Mouse (Mus musculus): Measurements from ENCODE around the gene Ccser1.
"Not testable (repeated sequence)": the region's sequence is repeated elsewhere in the genome, so short reads cannot be mapped to it uniquely, and the experiment has no call there.

Gene Ccser1

DNA sequence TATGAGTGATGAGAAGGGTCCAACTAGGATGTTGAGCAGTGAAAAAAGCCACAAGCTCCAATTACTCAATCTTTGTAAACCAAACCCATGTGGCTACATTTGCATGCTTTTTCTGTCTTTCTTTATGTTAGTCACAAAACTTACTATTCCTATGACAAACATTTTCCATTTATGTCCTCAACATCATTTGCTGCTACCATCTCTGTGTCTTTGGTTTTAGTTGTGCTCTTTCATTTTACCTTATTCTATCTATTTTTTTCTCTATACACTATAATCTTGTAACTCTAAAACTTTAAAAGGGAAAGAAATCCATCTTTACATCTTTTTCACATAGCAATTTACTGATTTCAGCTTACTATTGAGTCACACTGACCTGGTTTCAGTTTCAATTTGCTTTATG lies 834.2 kb downstream of the Ccser1 start:
- no peak for DNase-seq (ENCODE audit: low read depth, low spot score)

DNA sequence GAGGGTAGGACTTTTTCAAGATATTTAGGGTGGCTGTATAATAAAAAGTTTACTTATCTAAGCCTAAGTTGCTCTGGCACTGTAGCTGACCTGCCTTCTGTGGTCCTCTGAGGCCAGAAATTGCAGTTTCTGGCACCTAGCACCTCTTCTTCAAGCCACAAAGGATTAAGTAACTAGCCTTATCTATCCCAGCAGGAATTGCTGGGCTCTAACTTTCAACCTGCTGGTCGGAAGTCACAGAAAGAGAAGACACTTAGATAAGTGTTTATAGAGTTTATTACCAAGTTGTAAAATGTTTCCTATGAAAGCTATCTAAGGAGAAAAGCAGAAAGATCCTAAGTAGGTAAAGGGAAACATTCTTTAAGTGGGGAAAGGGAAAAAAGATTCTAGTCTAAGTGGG lies 864.3 kb downstream of the Ccser1 start:
- no peak for DNase-seq (ENCODE audit: low read depth, low spot score)

DNA sequence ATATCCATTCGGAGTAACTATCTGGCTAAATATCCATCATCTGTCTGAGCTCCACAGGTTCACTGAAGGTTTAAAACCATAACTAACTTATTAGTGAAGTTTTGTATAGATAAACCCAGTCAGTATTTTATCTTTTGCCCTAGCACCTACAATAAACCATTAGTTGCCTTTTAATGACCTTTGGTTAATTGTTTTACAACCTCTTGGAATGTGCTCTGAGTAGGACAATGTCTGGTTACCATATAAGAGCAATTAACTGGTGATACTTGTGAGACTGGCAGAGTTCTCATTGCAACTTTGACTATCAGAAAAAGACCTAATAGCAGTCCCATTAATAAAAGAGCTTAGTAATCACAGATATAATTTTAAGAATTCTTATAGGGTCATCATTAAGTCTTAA lies 864.9 kb downstream of the Ccser1 start:
- DNase-seq (ENCODE audit: low read depth, low spot score), result not testable (repeated sequence)

DNA sequence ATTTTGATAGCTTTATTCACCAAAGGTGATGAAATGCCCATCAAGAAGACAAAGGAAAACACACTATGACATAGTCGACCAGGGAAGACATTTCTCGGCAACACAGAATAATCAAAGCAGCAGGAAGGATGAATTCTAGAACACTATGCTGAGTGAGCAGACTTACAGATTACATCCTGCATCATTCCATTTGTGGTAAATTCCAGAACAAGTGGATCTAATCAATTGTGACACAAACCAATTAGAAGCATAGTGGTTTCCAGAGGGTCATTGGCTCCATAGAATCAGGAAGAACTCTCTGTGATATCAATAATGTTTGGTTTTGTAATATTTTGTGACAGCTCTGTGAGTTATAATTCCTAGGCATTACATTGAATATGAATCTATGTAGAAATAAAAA lies 875.2 kb downstream of the Ccser1 start:
- no peak for DNase-seq (ENCODE audit: low read depth, low spot score)

DNA sequence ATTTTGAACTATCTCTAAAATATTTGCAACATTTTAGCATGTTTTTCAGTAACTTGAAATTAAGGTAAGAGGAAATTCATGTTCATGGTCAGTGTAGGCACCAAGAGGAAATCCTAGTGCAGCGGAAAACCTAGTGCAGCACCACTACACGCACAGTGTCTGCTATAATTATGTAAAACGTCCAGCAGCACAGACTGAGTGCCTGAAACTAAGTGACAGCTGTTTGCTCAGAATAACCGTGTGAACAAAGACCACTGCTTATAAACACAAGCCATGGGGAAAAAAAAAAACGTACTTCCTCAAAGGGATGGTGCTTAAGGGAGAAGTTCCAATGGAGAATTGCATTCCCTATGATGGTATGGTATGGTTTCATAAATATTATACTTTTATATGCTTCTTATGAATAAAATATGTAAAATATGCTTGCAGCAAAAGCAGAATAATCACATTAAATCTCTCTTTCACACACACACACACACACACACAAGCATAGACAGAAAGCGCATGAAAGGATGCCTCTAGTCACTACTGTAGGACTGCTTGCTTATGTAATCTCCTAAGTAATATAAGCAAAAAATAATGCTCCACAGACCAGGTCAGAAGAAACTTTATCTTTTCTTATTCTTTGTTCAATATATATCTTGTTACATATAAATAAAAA lies 886.4 kb downstream of the Ccser1 start:
- DNase-seq (ENCODE audit: low read depth, low spot score), result no peak

DNA sequence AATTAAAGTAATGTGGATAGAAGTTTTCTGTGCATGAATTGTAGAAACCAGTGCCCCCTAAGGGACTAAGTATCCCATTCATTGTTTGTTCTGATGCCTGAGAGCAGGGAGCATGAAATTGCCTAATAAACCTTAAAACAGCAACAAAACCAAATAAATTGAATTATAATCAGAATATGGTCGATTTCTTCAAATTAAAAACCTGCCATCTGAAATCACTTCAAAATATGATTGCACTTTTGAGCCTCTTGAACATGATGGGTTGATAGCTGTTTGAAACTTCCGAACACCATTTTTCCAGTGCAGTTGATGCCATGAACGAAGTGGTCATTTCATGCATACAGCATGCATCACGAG lies 886.9 kb downstream of the Ccser1 start:
- no peak for DNase-seq (ENCODE audit: low read depth, low spot score)

DNA sequence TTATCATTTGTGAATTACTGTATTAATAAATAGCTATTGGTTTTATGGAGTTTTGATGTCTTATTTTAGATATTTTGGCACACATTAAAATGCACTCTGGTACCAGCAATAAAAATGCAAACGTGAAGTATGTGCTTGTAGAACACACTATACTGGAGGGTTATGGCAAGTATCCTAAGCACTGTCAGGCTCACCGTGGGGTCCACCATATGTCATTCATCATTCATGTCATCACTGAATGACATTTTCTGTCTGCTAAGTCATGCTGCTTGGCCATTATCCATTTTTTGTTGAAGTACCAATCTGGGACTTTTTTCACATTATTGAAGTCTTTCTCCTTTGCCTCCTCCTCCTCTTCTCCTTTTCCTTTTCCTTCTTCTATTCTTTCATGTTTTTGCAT lies 925.3 kb downstream of the Ccser1 start:
- no peak for DNase-seq (ENCODE audit: low read depth, low spot score)

DNA sequence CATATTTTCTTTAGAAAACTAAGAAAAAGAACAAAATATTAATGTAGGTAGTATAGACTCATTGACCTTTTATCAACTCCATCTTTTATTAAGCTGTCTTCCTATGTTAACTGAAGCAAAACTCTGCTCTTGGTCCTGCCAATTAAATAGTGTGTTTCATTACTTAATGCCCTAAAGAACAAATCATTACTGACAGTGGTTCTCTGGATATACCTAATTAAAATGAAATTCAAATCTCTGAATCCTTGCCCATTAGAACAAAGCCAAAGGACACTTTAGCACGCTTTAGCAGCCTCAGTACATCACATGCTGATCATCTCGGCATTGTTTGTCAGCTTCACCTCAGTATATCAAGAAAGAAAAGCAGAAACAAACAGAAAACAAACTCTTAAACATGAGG lies 952.4 kb downstream of the Ccser1 start:
- no peak for DNase-seq (ENCODE audit: low read depth, low spot score)

DNA sequence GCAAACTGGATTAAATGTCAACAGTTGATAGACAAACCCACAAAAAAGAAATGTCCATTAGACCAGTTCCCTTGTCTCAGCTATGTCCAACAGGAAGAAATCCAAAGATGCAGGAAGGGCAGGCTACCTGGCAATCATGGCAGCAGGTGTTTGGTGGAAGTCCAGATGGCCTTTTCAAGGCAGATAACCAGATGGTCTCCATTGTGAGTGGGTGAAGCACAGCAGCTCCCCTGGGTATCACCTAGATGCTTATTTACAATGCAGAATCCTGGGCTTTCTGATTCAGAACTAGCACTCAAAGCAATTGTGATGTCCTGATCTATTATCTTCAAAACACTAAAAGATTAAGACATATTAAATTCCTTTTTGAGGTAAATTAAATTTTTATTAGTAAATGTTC lies 980.2 kb downstream of the Ccser1 start:
- no peak for DNase-seq (ENCODE audit: low read depth, low spot score)

DNA sequence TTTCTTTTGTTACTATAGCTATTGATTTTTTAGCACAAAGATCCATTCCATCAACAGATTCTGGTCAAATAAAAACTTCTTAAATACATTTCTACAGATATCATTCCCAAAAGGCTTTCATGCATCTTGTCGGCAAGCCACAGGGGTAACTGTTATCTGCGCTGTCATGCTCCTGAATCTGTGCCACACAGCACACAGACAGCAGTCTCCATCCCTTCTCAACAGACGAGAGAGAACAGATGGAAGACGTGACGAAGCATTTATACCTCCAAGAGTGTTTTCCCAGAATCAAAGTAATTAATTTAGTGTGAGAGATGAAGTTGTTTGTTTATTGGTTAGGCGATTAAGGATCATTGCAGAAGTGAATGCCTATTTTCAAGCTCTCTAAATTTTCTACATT lies 982.5 kb downstream of the Ccser1 start:
- no peak for DNase-seq (ENCODE audit: low read depth, low spot score)

DNA sequence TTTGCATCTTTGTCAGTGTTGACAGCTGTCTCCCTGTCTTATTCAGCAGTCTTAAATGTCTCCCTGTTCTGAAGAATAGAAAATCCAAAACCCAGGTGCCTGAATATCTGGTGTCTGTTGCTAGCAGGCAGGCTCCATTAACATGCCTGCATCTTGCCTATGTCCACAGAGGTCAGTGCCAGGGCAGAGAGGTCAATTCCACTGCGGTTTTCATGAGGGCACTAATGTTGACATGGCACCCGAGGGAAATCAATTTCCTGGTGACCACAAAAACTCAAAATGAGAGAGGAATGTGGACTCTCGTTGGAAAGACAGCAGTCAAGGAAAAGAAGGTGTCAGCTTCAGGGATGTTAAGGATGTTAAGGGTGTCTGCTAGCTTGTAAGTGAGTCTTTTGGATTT lies 983.7 kb downstream of the Ccser1 start:
- DNase-seq (ENCODE audit: low read depth, low spot score), result no peak

DNA sequence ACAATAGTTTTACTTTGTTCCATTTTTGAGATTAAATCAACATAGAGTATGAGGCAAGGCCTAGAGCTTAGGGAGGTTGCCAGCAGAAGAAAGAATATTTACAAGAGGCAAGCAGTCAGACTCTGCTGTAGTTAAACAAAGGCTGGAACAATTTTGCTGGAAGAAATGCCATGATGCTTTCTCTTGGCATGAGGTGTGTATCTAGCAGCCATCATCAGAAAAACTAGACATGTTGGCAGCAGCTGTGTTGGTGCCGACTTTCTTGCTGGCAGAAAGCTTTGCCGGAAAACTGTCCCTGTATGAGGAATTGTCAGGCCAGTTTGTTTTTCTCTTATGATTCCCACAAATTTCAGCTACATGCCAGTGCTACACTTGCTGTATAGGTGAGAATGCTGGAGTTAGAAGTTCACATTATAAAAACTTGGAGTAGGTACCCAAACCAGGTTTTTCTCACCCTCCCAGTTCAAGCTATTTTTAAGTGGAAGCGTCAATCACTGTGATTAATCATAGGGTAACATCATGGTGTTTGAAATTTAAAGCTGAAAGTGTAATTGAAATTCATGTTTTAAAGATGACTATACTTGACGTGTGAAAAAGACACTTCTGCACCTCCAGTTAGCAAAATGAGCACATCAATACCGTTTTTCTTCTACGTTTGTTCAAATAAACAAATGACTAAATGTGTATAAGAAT lies 1016.5 kb downstream of the Ccser1 start:
- DNase-seq (ENCODE audit: low read depth, low spot score), result no peak

DNA sequence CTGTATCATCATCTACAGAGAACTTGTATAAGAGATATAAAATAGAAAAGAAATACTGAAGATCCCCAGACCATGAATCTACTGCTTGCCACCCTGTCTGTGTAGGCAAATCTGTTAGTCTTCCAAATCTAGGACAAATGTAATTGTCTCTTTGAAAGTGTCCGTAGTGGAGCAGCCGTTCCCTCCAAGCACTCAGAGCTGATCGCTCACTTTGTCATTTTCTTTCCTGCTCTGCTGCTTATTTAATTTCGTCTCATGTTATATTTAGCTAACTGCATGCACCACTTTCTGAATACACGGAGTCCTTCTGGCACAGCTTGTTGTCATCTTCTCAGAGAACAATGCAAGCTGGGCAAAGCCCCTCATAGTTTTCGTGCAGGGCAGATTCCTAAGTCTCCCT lies 1018.6 kb downstream of the Ccser1 start:
- DNase-seq (ENCODE audit: low read depth, low spot score), result no peak

DNA sequence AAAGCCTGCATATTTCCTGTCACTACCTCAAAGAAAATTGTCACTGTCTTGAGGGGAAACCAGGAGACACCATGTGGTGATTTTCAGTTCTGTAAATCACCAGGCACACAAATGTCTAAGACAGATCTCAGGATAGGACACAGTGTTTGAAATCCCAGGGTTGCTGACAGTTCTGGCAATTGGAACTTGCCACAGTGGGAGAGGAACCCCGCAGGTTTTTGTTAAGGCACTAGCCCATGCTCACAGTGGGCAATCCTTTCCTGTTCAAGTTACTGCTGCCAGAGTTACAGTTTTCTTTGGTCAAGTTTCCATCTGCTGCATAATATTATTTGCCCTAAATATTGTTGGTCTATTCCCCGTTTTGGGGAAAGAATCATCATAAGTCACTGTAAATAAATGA lies 1024.9 kb downstream of the Ccser1 start:
- DNase-seq (ENCODE audit: low read depth, low spot score), result no peak

DNA sequence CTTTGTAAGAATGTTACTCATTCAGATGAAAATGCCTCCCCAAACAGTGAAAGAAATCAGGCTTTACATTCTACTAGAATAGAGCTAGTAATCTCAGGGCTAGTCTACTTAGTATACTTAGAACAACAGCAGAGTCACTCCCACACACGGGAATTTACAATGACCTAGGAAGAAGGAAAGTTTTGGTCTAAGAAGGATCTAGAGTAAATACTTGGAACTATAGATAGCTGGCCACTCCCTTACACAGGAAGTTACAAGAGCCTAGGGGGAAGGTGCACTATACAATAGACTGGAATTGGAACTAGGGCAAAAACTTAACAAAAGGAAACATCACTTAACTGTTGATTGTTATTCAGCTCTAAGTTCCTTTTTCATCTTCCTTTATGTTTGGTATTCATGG lies 1041.7 kb downstream of the Ccser1 start:
- no peak for DNase-seq (ENCODE audit: low read depth, low spot score)

DNA sequence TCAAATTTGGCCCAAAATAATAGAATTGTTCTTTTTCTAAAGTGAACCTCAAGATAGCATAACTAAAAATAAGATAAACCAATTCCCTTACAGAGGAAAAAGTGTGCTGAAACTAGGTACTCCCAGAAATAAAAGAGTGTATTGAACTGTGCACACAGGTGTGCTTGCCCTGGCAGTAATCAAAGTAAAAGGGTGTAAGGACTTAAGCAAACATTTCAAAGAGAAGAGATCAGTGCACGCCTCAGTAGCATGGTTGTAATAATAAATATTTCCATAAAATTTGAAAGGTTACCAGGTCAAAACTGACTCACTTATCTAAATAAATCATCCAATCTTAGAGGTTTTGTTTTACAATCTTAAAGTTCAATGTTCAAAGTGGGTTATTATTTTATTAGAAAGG lies 1083.8 kb downstream of the Ccser1 start:
- no peak for DNase-seq (ENCODE audit: low read depth, low spot score)

DNA sequence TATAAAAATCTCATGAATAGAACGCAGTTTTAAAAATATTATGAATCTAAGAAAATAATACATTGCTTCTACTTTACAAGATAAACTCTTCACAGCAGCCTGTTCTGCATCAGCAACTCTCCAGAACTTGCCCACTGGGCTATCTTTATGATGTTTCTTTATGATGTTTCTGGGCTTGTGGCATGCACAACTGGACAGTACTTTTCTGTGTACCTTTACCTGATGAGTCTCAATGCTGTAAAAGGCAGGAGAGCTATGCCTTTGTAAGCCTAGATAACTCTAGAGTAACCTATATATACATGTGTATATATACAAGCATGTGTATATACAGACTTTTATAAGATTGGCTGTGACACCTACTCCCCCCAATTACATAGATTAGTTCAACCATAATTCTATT lies 1084.4 kb downstream of the Ccser1 start:
- DNase-seq (ENCODE audit: low read depth, low spot score), result no peak

DNA sequence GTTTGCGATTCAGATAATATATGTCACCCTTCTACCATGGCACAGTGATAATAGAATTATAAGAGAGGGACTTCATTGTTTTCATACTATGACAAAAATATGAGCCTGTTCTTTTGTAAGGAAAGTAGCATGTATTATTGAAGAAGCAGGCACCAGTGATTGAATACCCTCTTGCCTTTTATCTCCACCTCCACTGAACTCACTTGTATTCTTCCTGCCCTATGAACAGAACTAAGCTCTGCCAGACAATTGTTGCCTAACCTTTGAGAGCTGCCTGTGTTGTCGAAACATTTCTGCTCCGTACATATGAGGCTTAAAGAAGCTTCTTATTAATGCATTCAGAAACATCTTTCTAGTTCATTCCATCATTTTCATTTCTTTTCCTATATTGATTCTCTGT lies 1101.1 kb downstream of the Ccser1 start:
- DNase-seq (ENCODE audit: low read depth, low spot score), result no peak

DNA sequence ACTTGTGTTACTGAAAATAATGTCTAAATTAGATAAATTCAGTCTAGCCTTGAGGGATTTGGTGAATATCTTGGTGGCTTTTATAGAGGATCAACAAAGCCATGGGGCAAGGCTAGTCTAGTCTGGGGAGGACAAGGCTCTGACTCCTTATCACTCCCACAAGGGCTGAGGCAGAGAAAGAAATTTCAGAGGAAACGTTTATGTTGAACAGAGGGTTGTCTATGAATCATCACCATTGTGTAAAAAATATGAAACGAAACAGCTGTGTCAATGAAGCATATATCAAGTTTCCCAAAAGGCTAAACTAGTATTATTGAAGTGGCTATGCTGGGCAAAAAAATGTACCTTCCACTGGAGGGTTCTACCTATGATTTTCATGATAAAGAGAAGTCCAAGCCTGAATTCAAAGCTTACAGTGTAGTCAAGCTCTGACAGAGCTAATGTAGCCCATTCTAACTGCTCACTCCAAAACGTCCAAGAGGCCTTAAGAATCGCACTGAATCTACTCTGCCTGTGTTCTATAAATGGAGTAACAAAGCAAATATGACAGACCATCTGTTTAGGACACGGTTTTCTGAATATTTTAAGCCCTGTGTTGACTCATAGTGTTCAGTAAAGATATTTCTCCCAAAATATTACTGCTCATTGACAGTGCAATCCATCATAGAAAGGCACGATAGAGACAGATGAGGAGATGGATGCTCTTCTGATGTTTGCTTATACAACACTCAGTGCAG lies 1121.6 kb downstream of the Ccser1 start:
- no peak for DNase-seq (ENCODE audit: low read depth, low spot score)

DNA sequence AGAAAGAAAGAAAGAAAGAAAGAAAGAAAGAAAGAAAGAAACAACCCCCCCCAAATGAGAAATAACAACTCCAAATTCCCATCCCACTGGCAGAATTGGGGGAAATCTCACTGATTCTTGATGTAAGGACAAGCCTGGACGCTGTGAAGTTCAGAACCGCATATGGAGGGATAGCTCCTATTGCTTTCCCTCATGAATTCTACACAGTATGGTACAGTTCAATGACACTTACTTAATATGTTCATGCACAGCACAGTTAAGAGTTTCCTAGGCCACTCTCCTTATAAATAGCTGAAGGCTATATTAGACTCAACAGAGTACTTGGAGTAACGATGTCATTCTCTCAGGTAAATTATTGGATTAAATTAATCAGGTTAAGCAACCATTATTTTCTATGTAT lies 1138.5 kb downstream of the Ccser1 start:
- DNase-seq (ENCODE audit: low read depth, low spot score), result no peak

DNA sequence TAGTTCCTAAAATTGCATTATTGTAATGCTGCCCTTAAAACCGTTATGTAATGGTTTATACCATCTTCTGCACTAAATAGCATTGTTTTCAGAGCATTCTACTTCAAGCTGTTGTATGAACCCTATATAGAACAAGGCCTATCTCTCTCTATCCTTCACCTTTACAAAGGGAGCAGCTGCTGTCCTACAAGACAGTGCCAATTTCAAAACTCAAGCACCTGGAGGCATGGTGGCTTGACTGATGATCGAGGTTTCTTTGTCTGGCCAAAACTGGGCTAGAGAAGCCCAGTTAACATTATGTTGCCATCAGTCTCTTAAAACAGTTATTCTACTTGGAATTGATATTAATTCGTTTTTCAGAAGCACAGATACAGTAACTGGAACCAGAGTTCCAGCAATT lies 1160.2 kb downstream of the Ccser1 start:
- DNase-seq (ENCODE audit: low read depth, low spot score), result no peak

DNA sequence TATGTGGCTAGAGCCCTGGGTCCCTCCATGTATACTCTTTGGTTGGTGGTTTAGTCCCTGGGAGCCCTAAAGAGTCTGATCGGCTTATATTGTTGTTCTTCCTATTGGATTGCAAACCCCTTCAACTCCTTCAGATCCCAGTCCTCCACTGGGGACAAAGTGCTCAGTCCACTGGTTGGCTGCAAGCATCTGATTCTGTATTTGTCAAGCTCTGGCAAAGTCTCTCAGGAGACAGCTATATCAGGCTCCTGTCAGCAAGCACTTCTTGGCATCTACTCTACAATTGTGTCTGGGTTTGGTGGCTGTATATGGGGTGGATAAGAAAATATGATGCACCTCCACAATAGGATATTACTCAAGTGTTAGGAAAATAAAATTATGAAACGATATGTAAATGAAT lies 1187.7 kb downstream of the Ccser1 start:
- DNase-seq (ENCODE audit: low read depth, low spot score), result no peak
